Mouse (Mus musculus) right cerebral cortex, postnatal 25 days (tissue): Measurements from ENCODE around the gene Rarres1.

Source experiments
- DNase-seq: peaks from one replicate; pipeline ENCODE4 v3.0.0; 2022

The Rarres1 gene

GRCm38 (mm10) chr3:67515274-67515801 is at the start of gene Rarres1:
Rarres1 (minus strand) TSS chr3:67515523.
- DNase-seq = peak; percentile 8

GRCm38 (mm10) chr3:67564731-67565357 is 49.5 kb upstream of the Rarres1 start:
- no peak for DNase-seq

- DNase-seq = no peak
These were observed 42.5 kb upstream of the Rarres1 start for GRCm38 (mm10) chr3:67557718-67558354.

GRCm38 (mm10) chr3:67557200-67557651 is 41.9 kb upstream of the Rarres1 start:
- DNase-seq = no peak

- DNase-seq = no peak
These were observed 39.9 kb upstream of the Rarres1 start for GRCm38 (mm10) chr3:67555211-67555610.

- no peak for DNase-seq
These were observed 38.7 kb upstream of the Rarres1 start for GRCm38 (mm10) chr3:67553927-67554448.

GRCm38 (mm10) chr3:67553281-67553680 is 38.0 kb upstream of the Rarres1 start:
- DNase-seq = no peak

- DNase-seq = no peak
These were observed 35.9 kb upstream of the Rarres1 start for GRCm38 (mm10) chr3:67551193-67551592.

GRCm38 (mm10) chr3:67543630-67544029 is 28.3 kb upstream of the Rarres1 start:
- no peak for DNase-seq

- no peak for DNase-seq
These were observed 9.4 kb upstream of the Rarres1 start for GRCm38 (mm10) chr3:67524768-67525167.

GRCm38 (mm10) chr3:67522709-67523108 is 7.4 kb upstream of the Rarres1 start:
- no peak for DNase-seq

- DNase-seq = no peak
These were observed 5.3 kb upstream of the Rarres1 start for GRCm38 (mm10) chr3:67520568-67521143.

GRCm38 (mm10) chr3:67514801-67515273 is 486 bp downstream of the Rarres1 start:
- peak; percentile 21 for DNase-seq

- peak; percentile 76 for DNase-seq
These were observed 2.5 kb downstream of the Rarres1 start for GRCm38 (mm10) chr3:67512807-67513206.

- DNase-seq = peak; percentile 27
These were observed 7.0 kb downstream of the Rarres1 start for GRCm38 (mm10) chr3:67508216-67508892.

- DNase-seq = no peak
These were observed 10.0 kb downstream of the Rarres1 start for GRCm38 (mm10) chr3:67505286-67505685.

- no peak for DNase-seq
These were observed 11.4 kb downstream of the Rarres1 start for GRCm38 (mm10) chr3:67503878-67504277.

GRCm38 (mm10) chr3:67499406-67499791 is 15.9 kb downstream of the Rarres1 start:
- DNase-seq = no peak

GRCm38 (mm10) chr3:67498773-67499405 is 16.4 kb downstream of the Rarres1 start:
- DNase-seq = no peak

- DNase-seq = no peak
These were observed 17.3 kb downstream of the Rarres1 start for GRCm38 (mm10) chr3:67497998-67498397.

GRCm38 (mm10) chr3:67496310-67496709 is 19.0 kb downstream of the Rarres1 start:
- DNase-seq = no peak

GRCm38 (mm10) chr3:67493132-67493531 is 22.2 kb downstream of the Rarres1 start:
- DNase-seq = peak; percentile 13
